Mouse (Mus musculus) liver, embryonic 12.5 days (tissue): ENCODE data around the gene Pcca. TPM values are rescaled to one million over a fixed set of nuclear protein-coding genes. Genes with fewer than 3 reads are reported as not detected.
A peak's percentile ranks its signal among the peaks of the same experiment; 100 is the strongest.

ENCODE experiments used
- ATAC-seq: fragments of 200-750 bp; cut with Nextera tagmentation; 2 replicates; pipeline ENCODE4 v1.8.0; 2017; ENCODE audit warnings: moderate number of reproducible peaks, mild to moderate bottlenecking, moderate library complexity
- H3K27ac ChIP-seq: fragments of 300-500 bp; sonication (generic); 2 replicates; pipeline ENCODE4 v1.5.1; 2016; ENCODE audit warnings: mild to moderate bottlenecking
- H3K27me3 ChIP-seq: fragments of 300-500 bp; sonication (generic); replicated peaks from 2 replicates; pipeline ENCODE4 v1.6.1; 2016; ENCODE audit warnings: mild to moderate bottlenecking, moderate library complexity
- H3K36me3 ChIP-seq: fragments of 300-500 bp; sonication (generic); 2 replicates; pipeline ENCODE4 v1.6.1; 2016; ENCODE audit warnings: mild to moderate bottlenecking, moderate library complexity
- H3K4me1 ChIP-seq: fragments of 300-500 bp; sonication (generic); 2 replicates; pipeline ENCODE4 v1.6.1; 2016
- H3K4me2 ChIP-seq: fragments of 300-500 bp; sonication (generic); 2 replicates; pipeline ENCODE4 v1.6.1; 2016; ENCODE audit warnings: mild to moderate bottlenecking, moderate library complexity
- H3K4me3 ChIP-seq: fragments of 300-500 bp; sonication (generic); 2 replicates; pipeline ENCODE4 v1.5.1; 2016; ENCODE audit warnings: mild to moderate bottlenecking, moderate library complexity
- H3K9ac ChIP-seq: fragments of 300-500 bp; sonication (generic); 2 replicates; pipeline ENCODE4 v1.6.1; 2016; ENCODE audit warnings: mild to moderate bottlenecking, moderate library complexity
- H3K9me3 ChIP-seq: fragments of 300-500 bp; sonication (generic); replicated peaks from 2 replicates; pipeline ENCODE4 v1.6.1; 2016; ENCODE audit warnings: mild to moderate bottlenecking, moderate library complexity
- WGBS: fragments of 180-500 bp; shearing (Covaris S2); methylation state at CpG from one replicate; pipeline ENCODE4 v1.1.7; 2016; ENCODE audit not compliant: insufficient replicate concordance; 5-methylcytosine and 5-hydroxymethylcytosine counted together
- polyA plus RNA-seq: library from polyadenylated mRNA; unstranded; fragments of >200 nt; fragmentation: Nextera tagmentation; extraction: Ambion mirVana; gene quantifications from 2 replicates; pipeline ENCODE4 v1.2.1, GENCODE M21; 2016

Pcca gene
- polyA plus RNA-seq, 1 experiment from 2014 or later = 14.2 TPM

- Histone ChIP-seq H3K4me2 (no peak overlapping the region), H3K36me3 (no peaks in the 10 kb centered on the region), H3K9ac (no peak overlapping the region), H3K4me3 (no peak overlapping the region), H3K9me3 (no peaks in the 10 kb centered on the region), H3K27ac (no peak overlapping the region), H3K27me3 (no peaks in the 10 kb centered on the region), H3K4me1 (peaks cover 2% of the 10 kb centered on the region; the same call in 1 of the 2 replicates)
- no peak for ATAC-seq
These were observed 226.7 kb downstream of the Pcca start for GRCm38 (mm10) chr14:122760803-122761202.

- no peak overlapping the region for H3K9ac ChIP-seq
- H3K9me3 ChIP-seq = no peaks in the 10 kb centered on the region
- no peaks in the 10 kb centered on the region for H3K36me3 ChIP-seq
- H3K27ac ChIP-seq = no peak overlapping the region
- H3K4me1 ChIP-seq = peaks cover 13% of the 10 kb centered on the region; the same call in 1 of the 2 replicates
- H3K4me3 ChIP-seq = no peak overlapping the region
- no peaks in the 10 kb centered on the region for H3K27me3 ChIP-seq
- ATAC-seq = no peak
- H3K4me2 ChIP-seq = no peak overlapping the region
These were observed 228.5 kb downstream of the Pcca start for GRCm38 (mm10) chr14:122762603-122763002.

- no peaks in the 10 kb centered on the region for H3K27me3 ChIP-seq
- no peak overlapping the region for H3K4me2 ChIP-seq
- H3K36me3 ChIP-seq = no peaks in the 10 kb centered on the region
- H3K27ac ChIP-seq = no peak overlapping the region
- no peaks in the 10 kb centered on the region for H3K9me3 ChIP-seq
- WGBS = 44% methylated on average over 2 of the region's 2 CpGs
- peaks cover 13% of the 10 kb centered on the region; the same call in 1 of the 2 replicates for H3K4me1 ChIP-seq
- H3K4me3 ChIP-seq = no peak overlapping the region
- no peak overlapping the region for H3K9ac ChIP-seq
- ATAC-seq = no peak
These were observed 231.8 kb downstream of the Pcca start for GRCm38 (mm10) chr14:122765951-122766350.

- H3K4me2 ChIP-seq = no peak overlapping the region
- no peak overlapping the region for H3K4me3 ChIP-seq
- no peak for ATAC-seq
- H3K9ac ChIP-seq = no peak overlapping the region
- H3K4me1 ChIP-seq = peaks cover 13% of the 10 kb centered on the region; the same call in 1 of the 2 replicates
- 54% methylated on average over 5 of the region's 5 CpGs for WGBS
- no peaks in the 10 kb centered on the region for H3K36me3 ChIP-seq
- no peak overlapping the region for H3K27ac ChIP-seq
- no peaks in the 10 kb centered on the region for H3K27me3 ChIP-seq
- no peaks in the 10 kb centered on the region for H3K9me3 ChIP-seq
These were observed 232.3 kb downstream of the Pcca start for GRCm38 (mm10) chr14:122766448-122766847.

GRCm38 (mm10) chr14:122784701-122785100, 250.6 kb downstream of the Pcca start:
- no peak overlapping the region for H3K4me2 ChIP-seq
- H3K9me3 ChIP-seq = no peaks in the 10 kb centered on the region
- no peaks in the 10 kb centered on the region for H3K4me1 ChIP-seq
- H3K27ac ChIP-seq = no peak overlapping the region
- no peak for ATAC-seq
- no peak overlapping the region for H3K9ac ChIP-seq
- WGBS = 49% methylated on average over 4 of the region's 4 CpGs
- H3K27me3 ChIP-seq = no peaks in the 10 kb centered on the region
- no peaks in the 10 kb centered on the region for H3K36me3 ChIP-seq
- H3K4me3 ChIP-seq = no peak overlapping the region

- Histone ChIP-seq H3K36me3 (no peaks in the 10 kb centered on the region), H3K27ac (no peak overlapping the region), H3K9me3 (no peaks in the 10 kb centered on the region), H3K4me3 (no peak overlapping the region), H3K27me3 (no peaks in the 10 kb centered on the region), H3K9ac (no peak overlapping the region), H3K4me1 (no peaks in the 10 kb centered on the region), H3K4me2 (no peak overlapping the region)
- WGBS = 13% methylated on average over 2 of the region's 2 CpGs
- no peak for ATAC-seq
These were observed 254.1 kb downstream of the Pcca start for GRCm38 (mm10) chr14:122788199-122788598.

GRCm38 (mm10) chr14:122790111-122790510, 256.0 kb downstream of the Pcca start:
- no peak overlapping the region for H3K4me3 ChIP-seq
- no peak overlapping the region for H3K27ac ChIP-seq
- no peak overlapping the region for H3K9ac ChIP-seq
- no peaks in the 10 kb centered on the region for H3K9me3 ChIP-seq
- H3K27me3 ChIP-seq = no peaks in the 10 kb centered on the region
- ATAC-seq = no peak
- 66% methylated on average over 7 of the region's 7 CpGs for WGBS
- no peak overlapping the region for H3K4me2 ChIP-seq
- no peaks in the 10 kb centered on the region for H3K36me3 ChIP-seq
- no peaks in the 10 kb centered on the region for H3K4me1 ChIP-seq

- no peak for ATAC-seq
- H3K36me3 ChIP-seq = no peaks in the 10 kb centered on the region
- WGBS = 68% methylated on average over 4 of the region's 4 CpGs
- H3K27me3 ChIP-seq = no peaks in the 10 kb centered on the region
- no peak overlapping the region for H3K4me2 ChIP-seq
- H3K4me3 ChIP-seq = no peak overlapping the region
- no peaks in the 10 kb centered on the region for H3K9me3 ChIP-seq
- no peak overlapping the region for H3K9ac ChIP-seq
- no peak overlapping the region for H3K27ac ChIP-seq
- H3K4me1 ChIP-seq = no peaks in the 10 kb centered on the region
These were observed 259.2 kb downstream of the Pcca start for GRCm38 (mm10) chr14:122793368-122793767.

- H3K9ac ChIP-seq = no peak overlapping the region
- H3K4me2 ChIP-seq = no peak overlapping the region
- no peaks in the 10 kb centered on the region; the same call in 1 of the 2 replicates for H3K27me3 ChIP-seq
- no peaks in the 10 kb centered on the region for H3K4me1 ChIP-seq
- no peak for ATAC-seq
- H3K27ac ChIP-seq = no peak overlapping the region
- H3K9me3 ChIP-seq = no peaks in the 10 kb centered on the region
- H3K36me3 ChIP-seq = no peaks in the 10 kb centered on the region
- 73% methylated on average over 4 of the region's 4 CpGs for whole genome bisulfite sequencing
- H3K4me3 ChIP-seq = no peak overlapping the region
These were observed 266.2 kb downstream of the Pcca start for GRCm38 (mm10) chr14:122800296-122800695.

GRCm38 (mm10) chr14:122821002-122821401, 286.9 kb downstream of the Pcca start:
- Histone ChIP-seq H3K9ac (no peak overlapping the region), H3K27ac (no peak overlapping the region), H3K4me3 (no peak overlapping the region), H3K27me3 (no peaks in the 10 kb centered on the region), H3K36me3 (no peaks in the 10 kb centered on the region), H3K4me1 (no peaks in the 10 kb centered on the region), H3K4me2 (no peak overlapping the region), H3K9me3 (no peaks in the 10 kb centered on the region)
- 77% methylated on average over 3 of the region's 3 CpGs for WGBS
- no peak for ATAC-seq

GRCm38 (mm10) chr14:122823791-122824190, 289.7 kb downstream of the Pcca start:
- 45% methylated on average over 2 of the region's 2 CpGs for WGBS
- no peak overlapping the region for H3K4me2 ChIP-seq
- H3K27ac ChIP-seq = no peak overlapping the region
- ATAC-seq = no peak
- no peak overlapping the region for H3K9ac ChIP-seq
- no peaks in the 10 kb centered on the region for H3K27me3 ChIP-seq
- H3K4me1 ChIP-seq = no peaks in the 10 kb centered on the region
- H3K4me3 ChIP-seq = no peak overlapping the region
- no peaks in the 10 kb centered on the region for H3K36me3 ChIP-seq
- no peaks in the 10 kb centered on the region for H3K9me3 ChIP-seq

GRCm38 (mm10) chr14:122825464-122825863, 291.3 kb downstream of the Pcca start:
- Histone ChIP-seq H3K36me3 (no peaks in the 10 kb centered on the region), H3K4me2 (no peak overlapping the region), H3K4me1 (no peaks in the 10 kb centered on the region), H3K4me3 (no peak overlapping the region), H3K27me3 (no peaks in the 10 kb centered on the region), H3K27ac (no peak overlapping the region), H3K9ac (no peak overlapping the region), H3K9me3 (no peaks in the 10 kb centered on the region)
- peak; percentile 46; the same call in 1 of the 2 replicates for ATAC-seq
- 80% methylated on average over 2 of the region's 2 CpGs for WGBS

- Histone ChIP-seq H3K4me3 (no peak overlapping the region), H3K9ac (no peak overlapping the region), H3K27me3 (no peaks in the 10 kb centered on the region), H3K4me2 (no peak overlapping the region), H3K9me3 (no peaks in the 10 kb centered on the region), H3K4me1 (no peaks in the 10 kb centered on the region), H3K27ac (no peak overlapping the region), H3K36me3 (no peaks in the 10 kb centered on the region)
- 74% methylated on average over 1 of the region's 1 CpGs for WGBS
- no peak for ATAC-seq
These were observed 296.3 kb downstream of the Pcca start for GRCm38 (mm10) chr14:122830433-122830832.
